Mouse (Mus musculus): ENCODE results near the gene Mdm4. TPM values are rescaled to one million over a fixed set of nuclear protein-coding genes. Genes with fewer than 3 reads are reported as not detected.
"Not testable (repeated sequence)": the region's sequence is repeated elsewhere in the genome, so short reads cannot be mapped to it uniquely, and the experiment has no call there.

Gene Mdm4
- polyA plus RNA-seq, 1 experiment, result 76.2 TPM

DNA sequence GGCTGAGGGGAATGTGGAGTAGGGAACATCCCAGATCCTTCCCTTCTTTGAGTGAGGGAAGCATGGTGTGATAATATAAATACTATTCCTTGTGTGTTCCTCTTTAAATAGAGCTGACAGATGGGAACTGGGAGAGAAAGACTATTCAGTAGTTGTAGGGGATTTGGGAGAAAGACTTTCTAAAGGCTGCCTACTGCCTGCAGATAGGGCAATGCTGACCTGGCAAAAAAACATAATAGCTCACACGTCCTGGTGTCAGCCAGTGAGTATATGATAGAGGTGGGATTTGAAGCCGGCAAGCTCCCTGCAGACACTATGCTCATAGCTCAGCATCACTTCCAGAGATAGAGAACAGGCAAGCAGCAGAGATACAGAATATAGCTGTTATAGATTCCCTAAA, 18.3 kb upstream of the Mdm4 start:
- WGBS, result 68% methylated on average over 2 of the region's 2 CpGs
- Histone ChIP-seq H3K4me3 (replicated peaks; ENCODE audit: insufficient read depth, low read depth, low read length) (no peak overlapping the region), H3K27me3 (ENCODE audit: control insufficient read depth, insufficient read depth, low read length) (no peaks in the 10 kb centered on the region), H3K27ac (ENCODE audit: insufficient read depth, low read length) (no peak overlapping the region), H3K4me1 (ENCODE audit: control insufficient read depth, insufficient read depth, low read length) (no peaks in the 10 kb centered on the region)
- no peak for TF ChIP-seq CTCF (IDR thresholded peaks at IDR 0.05; ENCODE audit: borderline replicate concordance, insufficient read depth, low read depth, low read length)
- no peak for TF ChIP-seq POLR2A (IDR thresholded peaks at IDR 0.05; ENCODE audit: borderline replicate concordance, insufficient read depth, low read length)
- no peak for DNase-seq

DNA sequence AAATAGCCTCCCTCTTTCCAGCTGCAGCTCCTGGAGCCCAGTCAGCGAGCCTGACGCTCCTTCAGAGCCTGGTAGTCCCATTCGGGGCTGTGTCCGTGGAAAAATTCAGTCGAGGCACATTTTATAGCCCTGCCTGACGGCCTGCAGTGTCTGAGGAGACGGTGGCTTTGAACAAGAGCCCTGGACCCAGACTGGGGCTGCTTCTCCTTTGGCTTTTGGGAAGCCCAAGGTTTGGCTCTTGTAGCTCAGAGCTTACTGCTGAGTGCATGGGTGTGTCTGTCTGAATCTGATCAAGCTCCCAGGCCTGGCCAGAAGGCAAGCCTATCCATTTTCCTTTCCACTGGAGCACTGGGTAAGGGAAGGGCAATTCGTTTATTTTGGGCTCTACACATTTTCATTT, 17.2 kb upstream of the Mdm4 start:
- H3K4me1 ChIP-seq (ENCODE audit: control insufficient read depth, insufficient read depth, low read length), result no peaks in the 10 kb centered on the region
- no peaks in the 10 kb centered on the region for H3K27me3 ChIP-seq (ENCODE audit: control insufficient read depth, insufficient read depth, low read length)
- no peak overlapping the region for H3K4me3 ChIP-seq (replicated peaks; ENCODE audit: insufficient read depth, low read depth, low read length)
- 71% methylated on average over 8 of the region's 8 CpGs for WGBS
- H3K27ac ChIP-seq (ENCODE audit: insufficient read depth, low read length), result no peak overlapping the region
- TF ChIP-seq CTCF (IDR thresholded peaks at IDR 0.05; ENCODE audit: borderline replicate concordance, insufficient read depth, low read depth, low read length), result no peak
- no peak for TF ChIP-seq POLR2A (IDR thresholded peaks at IDR 0.05; ENCODE audit: borderline replicate concordance, insufficient read depth, low read length)
- DNase-seq, result no peak

DNA sequence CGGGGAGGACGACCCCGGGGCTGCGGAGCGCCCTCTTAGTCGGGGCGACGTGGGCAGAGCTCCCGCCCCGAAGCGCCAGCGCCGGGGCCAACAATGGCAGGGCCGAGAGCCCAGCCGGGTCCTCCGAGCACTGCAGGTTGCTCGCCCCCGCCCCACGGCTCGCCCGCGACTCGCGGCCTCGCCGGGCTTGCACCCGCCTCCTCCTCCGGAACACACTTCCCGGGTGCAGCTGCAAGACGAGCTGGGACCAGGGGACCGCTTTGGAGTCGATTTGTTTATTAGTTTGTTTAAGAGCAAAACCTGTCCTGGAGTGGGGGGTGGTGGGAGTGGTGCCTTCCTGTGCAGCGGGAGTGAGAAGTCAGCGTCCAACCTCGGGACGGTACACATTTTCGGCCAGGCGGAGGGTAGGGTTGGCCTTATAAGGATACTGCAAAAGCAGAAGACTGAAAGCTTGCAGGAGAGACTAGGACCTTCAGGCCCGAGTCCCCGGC, 16.1 kb upstream of the Mdm4 start:
- TF ChIP-seq CTCF (IDR thresholded peaks at IDR 0.05; ENCODE audit: borderline replicate concordance, insufficient read depth, low read depth, low read length), result no peak
- no peak for TF ChIP-seq POLR2A (IDR thresholded peaks at IDR 0.05; ENCODE audit: borderline replicate concordance, insufficient read depth, low read length)
- Histone ChIP-seq H3K4me1 (ENCODE audit: control insufficient read depth, insufficient read depth, low read length) (no peaks in the 10 kb centered on the region), H3K27me3 (ENCODE audit: control insufficient read depth, insufficient read depth, low read length) (no peaks in the 10 kb centered on the region), H3K4me3 (replicated peaks; ENCODE audit: insufficient read depth, low read depth, low read length) (peak overlapping the region; percentile 89), H3K27ac (ENCODE audit: insufficient read depth, low read length) (peak overlapping the region; percentile 91)
- peak in 1 of 2 experiments; percentile 24 for DNase-seq
- WGBS, result 2% methylated on average over 38 of the region's 40 CpGs

DNA sequence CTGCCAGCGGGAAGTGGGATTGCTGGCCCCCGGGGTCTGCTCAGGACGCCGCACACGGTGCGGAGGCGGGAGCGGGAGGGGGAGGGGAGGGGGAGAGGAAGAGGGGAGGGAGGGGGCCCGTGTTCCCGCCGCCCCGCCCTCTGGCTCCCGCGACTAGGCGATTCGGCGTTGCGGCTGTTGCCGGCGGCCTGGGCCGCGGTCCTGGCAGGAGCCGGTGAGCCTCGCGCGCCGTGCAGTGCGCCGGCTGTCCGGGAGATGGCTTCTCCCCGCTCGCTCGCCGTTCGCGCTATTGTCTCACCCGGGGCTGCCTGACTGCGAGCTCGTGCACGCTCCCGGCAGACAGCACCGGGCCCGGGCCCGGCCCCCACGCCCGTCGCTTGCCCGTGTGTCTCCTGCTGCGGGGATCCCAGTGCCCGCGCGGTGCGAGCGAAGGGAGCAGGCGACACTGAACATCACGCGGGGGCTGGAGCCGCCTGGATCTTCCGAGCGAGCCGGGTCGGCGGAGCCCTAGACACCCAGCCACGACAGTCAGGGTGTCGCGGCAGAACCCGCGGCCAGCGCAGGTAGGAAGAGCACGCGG, 15.6 kb upstream of the Mdm4 start:
- under 1% methylated on average over 61 of the region's 71 CpGs for WGBS
- H3K27ac ChIP-seq (ENCODE audit: insufficient read depth, low read length), result peak overlapping the region; percentile 91
- peak; percentile 83 to 85 for DNase-seq
- peak overlapping the region; percentile 89 for H3K4me3 ChIP-seq (replicated peaks; ENCODE audit: insufficient read depth, low read depth, low read length)
- TF ChIP-seq POLR2A (IDR thresholded peaks at IDR 0.05; ENCODE audit: borderline replicate concordance, insufficient read depth, low read length) (0 out of 2 replicates have a peak, but pooled peaks have one; percentile 24), CTCF (IDR thresholded peaks at IDR 0.05; ENCODE audit: borderline replicate concordance, insufficient read depth, low read depth, low read length) (peak; percentile 21; the same call in 1 of the 2 replicates)
- H3K4me1 ChIP-seq (ENCODE audit: control insufficient read depth, insufficient read depth, low read length), result no peaks in the 10 kb centered on the region
- H3K27me3 ChIP-seq (ENCODE audit: control insufficient read depth, insufficient read depth, low read length), result no peaks in the 10 kb centered on the region

DNA sequence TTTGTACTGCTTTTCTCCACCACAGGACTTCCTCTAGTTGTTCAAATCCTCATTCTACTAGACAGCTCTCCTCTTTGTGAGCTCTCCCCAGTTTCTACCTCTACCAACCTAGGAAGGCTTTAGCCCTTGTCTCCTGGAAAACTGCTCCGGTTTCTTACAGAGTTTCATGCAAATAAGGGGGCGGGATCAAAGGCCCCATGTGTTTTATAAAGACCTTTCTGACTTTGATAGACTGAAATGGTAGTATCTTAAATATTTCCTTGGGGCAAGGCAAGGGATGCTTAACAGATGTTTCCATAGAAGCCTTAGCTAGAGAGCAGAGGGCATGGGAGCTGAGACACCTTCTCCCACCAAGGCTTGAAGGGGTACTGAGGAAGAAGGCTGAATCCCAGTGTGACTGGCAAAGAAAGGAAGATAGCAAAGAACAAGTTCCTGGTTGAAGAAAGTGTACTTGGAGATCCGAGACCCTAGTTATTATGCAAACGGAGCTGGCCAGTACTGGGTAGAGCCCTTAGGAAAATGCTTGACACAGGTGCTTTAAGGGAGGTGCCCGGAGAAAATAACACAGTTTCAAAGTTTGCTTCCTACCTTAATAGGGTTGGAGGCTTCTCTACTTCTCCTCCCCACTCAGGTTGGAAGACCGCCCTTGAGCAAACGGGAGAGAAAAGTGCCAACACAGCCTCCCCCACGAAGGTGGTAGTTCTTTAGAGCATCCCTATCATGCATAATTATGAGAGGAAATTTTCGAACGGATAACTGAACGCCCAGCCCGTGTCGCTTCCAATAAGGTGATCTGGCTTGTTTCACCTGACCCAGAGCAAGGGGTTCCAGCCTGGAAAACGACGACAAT, 14.9 kb upstream of the Mdm4 start, which contains the start of gene Pik3c2b:
Pik3c2b (plus strand) TSS at position 657 of the 850 bp plus-strand sequence.
- Histone ChIP-seq H3K4me1 (ENCODE audit: control insufficient read depth, insufficient read depth, low read length) (no peaks in the 10 kb centered on the region), H3K27me3 (ENCODE audit: control insufficient read depth, insufficient read depth, low read length) (no peaks in the 10 kb centered on the region), H3K27ac (ENCODE audit: insufficient read depth, low read length) (peak within 1 kb of the TSS; percentile 91), H3K4me3 (replicated peaks; ENCODE audit: insufficient read depth, low read depth, low read length) (peak within 1 kb of the TSS; percentile 89)
- 9% methylated on average over 15 of the region's 15 CpGs for WGBS
- TF ChIP-seq POLR2A (IDR thresholded peaks at IDR 0.05; ENCODE audit: borderline replicate concordance, insufficient read depth, low read length), result no peak
- TF ChIP-seq CTCF (IDR thresholded peaks at IDR 0.05; ENCODE audit: borderline replicate concordance, insufficient read depth, low read depth, low read length), result no peak
- DNase-seq, result no peak

DNA sequence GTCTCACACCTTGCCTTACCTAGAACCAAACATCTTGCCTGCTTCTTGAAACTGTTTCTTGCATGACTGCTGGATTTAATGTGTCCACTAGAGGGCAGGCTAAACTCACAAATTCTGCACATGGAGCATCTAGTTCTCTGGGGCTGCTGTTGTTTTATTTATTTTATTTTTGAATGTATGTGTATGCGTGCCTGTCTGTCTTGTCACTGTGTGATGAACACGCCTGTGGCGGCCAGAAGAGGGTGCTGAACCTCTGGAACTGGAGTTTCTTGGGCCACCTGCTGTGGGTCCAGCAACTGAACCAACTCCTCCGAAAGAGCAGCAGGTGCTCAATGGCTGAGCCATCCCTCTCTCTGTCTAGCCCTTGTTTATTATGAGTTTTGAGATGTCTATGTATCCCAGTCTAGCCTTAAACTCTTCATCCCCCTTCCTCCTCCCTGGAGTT, 9.2 kb upstream of the Mdm4 start:
- H3K27me3 ChIP-seq (ENCODE audit: control insufficient read depth, insufficient read depth, low read length), result no peaks in the 10 kb centered on the region
- no peak overlapping the region for H3K4me3 ChIP-seq (replicated peaks; ENCODE audit: insufficient read depth, low read depth, low read length)
- no peak overlapping the region for H3K27ac ChIP-seq (ENCODE audit: insufficient read depth, low read length)
- WGBS, result 2% methylated on average over 4 of the region's 4 CpGs
- TF ChIP-seq CTCF (IDR thresholded peaks at IDR 0.05; ENCODE audit: borderline replicate concordance, insufficient read depth, low read depth, low read length) (peak; percentile 65), POLR2A (IDR thresholded peaks at IDR 0.05; ENCODE audit: borderline replicate concordance, insufficient read depth, low read length) (no peak)
- no peaks in the 10 kb centered on the region for H3K4me1 ChIP-seq (ENCODE audit: control insufficient read depth, insufficient read depth, low read length)
- peak; percentile 43 to 59 for DNase-seq

DNA sequence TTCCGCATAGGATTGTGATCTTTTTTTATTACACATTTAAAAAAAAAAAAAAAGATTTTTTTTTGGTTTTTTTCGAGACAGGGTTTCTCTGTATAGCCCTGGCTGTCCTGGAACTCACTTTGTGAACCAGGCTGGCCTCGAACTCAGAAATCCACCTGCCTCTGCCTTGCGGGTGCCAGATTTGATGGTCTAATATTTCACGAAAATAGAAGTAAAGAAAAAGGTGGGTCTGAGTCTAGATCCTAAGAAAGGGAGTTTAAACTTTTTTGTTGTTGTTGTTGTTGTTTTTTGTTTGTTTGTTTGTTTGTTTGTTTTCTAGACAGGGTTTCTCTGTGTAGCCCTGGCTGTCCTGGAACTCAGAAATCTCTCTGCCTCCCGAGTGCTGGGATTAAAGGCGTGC, 4.3 kb upstream of the Mdm4 start:
- 85% methylated on average over 7 of the region's 7 CpGs for WGBS

DNA sequence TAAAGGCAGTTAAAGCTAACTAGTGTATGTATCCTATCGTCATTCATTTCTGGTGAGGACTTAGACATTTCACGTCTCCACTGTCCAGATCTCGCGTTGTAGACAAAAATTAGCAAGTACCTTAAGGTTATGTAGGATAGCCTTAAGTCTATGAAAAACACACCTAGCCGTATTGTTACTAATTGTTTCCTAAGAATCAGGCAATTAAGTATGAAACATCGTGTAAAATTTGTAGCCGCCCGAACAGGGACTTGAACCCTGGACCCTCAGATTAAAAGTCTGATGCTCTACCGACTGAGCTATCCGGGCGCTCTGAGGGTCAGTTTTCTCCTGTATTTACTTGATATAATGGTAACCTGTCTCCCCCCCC, 3.7 kb upstream of the Mdm4 start:
- no peak for TF ChIP-seq CTCF (IDR thresholded peaks at IDR 0.05; ENCODE audit: borderline replicate concordance, insufficient read depth, low read depth, low read length)
- no peak for TF ChIP-seq POLR2A (IDR thresholded peaks at IDR 0.05; ENCODE audit: borderline replicate concordance, insufficient read depth, low read length)
- peak; percentile 59 to 71 for DNase-seq
- 10% methylated on average over 11 of the region's 11 CpGs for whole genome bisulfite sequencing
- H3K27ac ChIP-seq (ENCODE audit: insufficient read depth, low read length), result no peak overlapping the region
- H3K4me1 ChIP-seq (ENCODE audit: control insufficient read depth, insufficient read depth, low read length), result no peaks in the 10 kb centered on the region
- no peaks in the 10 kb centered on the region for H3K27me3 ChIP-seq (ENCODE audit: control insufficient read depth, insufficient read depth, low read length)
- H3K4me3 ChIP-seq (replicated peaks; ENCODE audit: insufficient read depth, low read depth, low read length), result peak overlapping the region; percentile 92

More for the DNA sequence above, 4.3 kb upstream of the Mdm4 start:
- H3K4me3 ChIP-seq (replicated peaks; ENCODE audit: insufficient read depth, low read depth, low read length); H3K4me1 ChIP-seq (ENCODE audit: control insufficient read depth, insufficient read depth, low read length); DNase-seq; H3K27ac ChIP-seq (ENCODE audit: insufficient read depth, low read length); H3K27me3 ChIP-seq (ENCODE audit: control insufficient read depth, insufficient read depth, low read length): not testable (repeated sequence)
